Mouse (Mus musculus) thymus, postnatal 36 days (tissue): ENCODE results near the gene Aco1.
"Not testable (repeated sequence)": the region's sequence is repeated elsewhere in the genome, so short reads cannot be mapped to it uniquely, and the experiment has no call there.

Experiments
- DNase-seq, 2 experiments: peaks; one replicate each; pipeline ENCODE4 v3.0.0; 2022; ENCODE audit warnings: mixed read lengths in 2 of 2

Gene Aco1

DNA sequence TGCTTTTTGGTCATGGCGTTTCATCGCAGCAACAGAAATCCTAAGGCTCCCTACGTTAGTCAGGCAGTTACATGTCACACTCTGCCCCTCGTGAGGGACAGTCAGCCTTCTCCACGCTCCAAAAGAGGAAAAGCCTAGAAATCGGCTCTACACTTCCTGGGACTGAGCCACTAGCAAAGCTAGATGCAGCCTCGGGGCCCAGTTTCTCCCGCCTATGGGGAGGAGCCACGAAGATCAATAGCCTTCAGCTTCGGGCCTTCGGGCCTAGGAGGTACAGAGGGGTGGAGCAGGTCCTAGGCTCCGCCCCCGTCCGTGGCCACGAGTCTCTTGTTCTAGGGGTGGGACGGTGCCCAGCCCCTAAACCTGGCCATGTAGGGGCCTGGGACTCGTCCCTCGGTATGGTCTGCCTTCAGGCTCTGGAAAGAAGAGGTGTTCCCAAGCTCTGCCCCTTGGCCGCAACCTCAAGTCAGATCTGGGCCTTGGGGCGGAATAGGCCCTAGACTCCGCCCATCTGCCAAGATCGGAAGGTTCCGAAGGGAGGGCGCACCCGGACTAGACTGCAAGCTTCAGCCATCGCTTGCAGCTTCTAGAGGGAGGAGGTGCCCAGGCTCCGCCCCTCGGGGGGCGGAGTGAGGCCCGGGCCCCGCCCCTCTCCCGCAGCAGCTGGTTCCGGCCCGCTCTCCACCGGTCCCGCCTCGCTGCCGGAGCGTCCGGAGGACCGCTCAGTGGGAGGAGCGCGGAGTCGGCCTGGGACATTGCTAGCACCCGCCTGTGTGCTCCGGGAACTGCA lies at the start of gene Aco1:
Gene Aco1 (plus strand): TSS at position 339 of the 790 bp plus-strand sequence.
- peak; percentile 92 to 94 for DNase-seq

DNA sequence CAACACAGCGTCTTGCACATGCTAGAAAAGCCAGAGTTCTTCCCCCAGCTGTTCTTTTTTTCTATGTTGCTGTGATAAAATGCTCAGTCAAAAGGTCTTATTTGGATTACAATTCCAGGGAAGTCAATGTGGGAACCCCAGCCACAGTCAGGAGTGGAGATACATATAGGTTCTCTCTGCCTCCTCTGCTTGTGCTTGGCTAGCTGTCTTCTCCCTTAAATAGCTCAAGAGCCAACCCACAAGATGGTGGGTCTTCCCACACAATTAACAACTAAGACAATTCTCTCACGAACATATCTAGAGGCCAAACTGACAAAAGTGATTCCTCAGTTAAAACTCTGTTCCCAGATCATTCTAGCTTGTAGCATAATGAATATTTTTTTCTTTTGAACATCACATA lies 47.9 kb upstream of the Aco1 start:
- no peak for DNase-seq

DNA sequence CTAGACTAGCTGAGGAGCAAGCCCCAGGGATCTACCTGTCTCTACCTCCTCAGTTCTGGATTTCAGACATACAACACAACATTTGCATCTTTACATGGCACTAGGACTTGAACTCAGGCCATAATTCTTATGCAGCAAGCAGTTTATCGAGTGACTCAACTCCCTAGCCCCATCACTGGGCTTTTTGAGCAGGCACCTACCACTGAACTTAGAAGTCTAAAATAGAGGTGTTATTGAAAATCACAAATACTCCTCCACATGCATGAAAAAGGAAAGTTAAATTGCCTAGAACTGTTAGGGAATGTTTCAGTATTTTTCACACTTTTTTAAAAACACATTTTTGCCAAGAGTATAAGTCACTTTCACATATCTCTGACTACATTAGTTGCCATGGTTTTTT lies 39.9 kb upstream of the Aco1 start:
- DNase-seq, result no peak

DNA sequence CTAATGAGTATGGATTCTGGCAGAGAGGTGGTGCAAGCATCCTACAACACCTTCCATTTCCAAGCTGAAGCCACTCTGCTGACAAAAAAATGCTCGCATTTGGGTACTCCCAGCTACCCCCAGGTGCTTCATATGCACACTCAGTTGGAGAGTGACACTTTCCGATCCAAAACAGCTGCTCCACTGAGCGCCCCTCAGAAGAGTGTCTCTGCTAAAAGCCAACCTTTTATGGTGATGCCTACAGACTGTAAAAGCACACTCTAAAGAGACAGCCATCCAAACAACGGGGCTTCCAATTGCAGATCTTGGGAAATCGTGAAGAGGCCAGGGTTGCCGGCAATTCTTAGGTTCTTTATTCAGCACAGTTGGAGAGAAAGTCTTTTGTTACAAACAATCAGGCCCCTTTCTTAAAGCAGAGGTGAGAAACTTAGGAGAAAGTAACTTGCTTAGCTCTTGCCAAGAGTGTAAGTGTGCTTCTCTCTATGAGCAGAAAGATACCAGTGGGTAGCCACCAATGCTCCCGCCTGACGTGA lies 36.8 kb upstream of the Aco1 start:
- DNase-seq, result no peak

DNA sequence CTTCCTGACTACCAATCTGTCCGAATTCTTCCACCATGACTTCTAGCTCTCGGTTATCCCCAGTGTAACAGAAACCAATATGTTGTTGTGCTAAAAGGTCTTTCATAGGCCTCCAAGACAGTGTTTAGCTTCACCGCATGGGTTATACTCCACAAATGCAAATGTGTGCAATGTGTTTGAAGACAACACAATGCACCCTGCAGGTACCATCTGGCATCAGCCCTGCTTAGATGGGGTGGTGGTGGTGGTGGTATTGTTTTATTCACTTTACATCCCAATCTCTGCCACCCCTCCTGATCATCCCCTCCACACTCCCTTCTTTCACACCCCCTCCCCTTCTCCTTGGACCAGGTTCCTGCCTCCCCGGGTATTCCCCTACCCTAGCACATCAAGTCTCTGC lies 34.9 kb upstream of the Aco1 start:
- no peak for DNase-seq

GRCm38 (mm10) chr4:40113173-40113572 lies 29.7 kb upstream of the Aco1 start:
- no peak for DNase-seq

- DNase-seq, result no peak
These were observed 21.7 kb upstream of the Aco1 start for GRCm38 (mm10) chr4:40121221-40121620.

DNA sequence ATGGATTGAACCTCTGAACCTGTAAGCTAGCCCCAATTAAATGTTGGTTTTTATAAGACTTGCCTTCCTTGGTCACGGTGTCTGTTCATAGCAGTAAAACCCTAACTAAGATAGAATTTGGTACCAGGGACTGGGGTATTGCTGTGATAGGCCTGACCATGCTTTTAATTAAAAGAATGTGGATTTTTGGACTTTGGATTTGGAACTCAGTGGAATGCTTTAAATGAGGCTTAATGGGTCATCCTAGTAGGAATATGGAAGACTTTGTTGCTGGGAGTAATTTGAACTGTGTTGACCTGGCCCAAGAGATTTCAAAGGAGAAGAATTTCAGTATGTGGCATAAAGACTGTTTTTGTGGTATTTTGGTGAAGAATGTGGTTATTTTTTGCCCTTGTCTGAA lies 20.6 kb upstream of the Aco1 start:
- not testable (repeated sequence) for DNase-seq

DNA sequence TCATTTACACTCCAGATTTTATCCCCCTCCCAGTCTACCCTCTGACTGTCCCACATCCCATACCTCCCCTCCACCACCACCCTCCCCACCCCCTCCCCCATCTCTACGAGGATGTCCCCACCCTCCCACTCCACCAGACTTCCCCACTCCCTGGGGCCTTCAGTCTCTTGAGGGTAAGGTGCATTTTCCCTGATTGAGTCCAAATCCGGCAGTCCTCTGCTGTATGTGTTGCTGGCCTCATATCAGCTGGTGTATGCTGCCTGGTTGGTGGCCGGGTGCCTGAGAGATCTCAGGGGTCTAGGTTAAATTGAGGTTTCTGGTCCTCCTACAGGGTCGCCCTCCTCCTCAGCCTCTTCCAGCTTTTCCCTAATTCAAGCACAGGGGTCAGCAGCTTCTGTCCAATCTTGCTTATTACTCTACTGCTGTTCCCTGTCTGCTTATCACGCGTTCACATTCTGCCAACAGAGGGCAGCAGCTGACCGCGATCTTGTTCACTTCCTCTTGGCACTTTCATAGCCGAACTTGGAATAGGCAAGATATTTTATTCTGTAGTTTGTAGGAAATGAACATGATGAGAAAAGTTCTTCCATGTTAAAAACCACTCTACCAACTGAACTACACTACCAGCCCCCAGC lies 8.3 kb upstream of the Aco1 start:
- DNase-seq, result peak; percentile 61 to 70

GRCm38 (mm10) chr4:40136519-40136918 lies 6.4 kb upstream of the Aco1 start:
- no peak for DNase-seq

DNA sequence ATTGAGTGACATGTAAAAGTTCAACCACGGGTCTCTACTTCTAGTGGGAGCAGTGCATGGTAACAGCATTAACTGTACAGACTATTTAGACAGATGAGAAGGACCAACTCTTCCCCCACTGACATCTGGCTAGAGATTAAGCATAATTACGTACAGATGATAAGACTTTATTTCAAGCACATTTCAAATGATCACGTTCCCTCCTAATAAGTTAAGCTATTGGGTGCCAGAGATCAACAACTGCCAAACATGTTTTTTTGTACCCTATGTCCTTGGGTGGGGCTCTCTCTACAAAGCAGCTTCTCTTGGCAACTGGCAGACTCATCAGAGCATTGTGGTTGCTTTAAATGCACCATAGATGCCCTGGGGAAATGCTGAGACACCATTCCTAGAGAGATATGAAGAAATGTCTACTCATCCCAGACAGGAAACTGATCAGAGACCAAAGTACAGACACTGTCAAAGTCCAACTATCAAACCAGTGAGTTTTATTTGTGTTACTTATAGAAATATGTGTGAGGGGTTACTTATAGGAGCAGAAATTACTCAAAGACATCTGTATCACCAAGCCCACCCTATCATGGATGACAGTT lies 3.1 kb upstream of the Aco1 start:
- no peak for DNase-seq

DNA sequence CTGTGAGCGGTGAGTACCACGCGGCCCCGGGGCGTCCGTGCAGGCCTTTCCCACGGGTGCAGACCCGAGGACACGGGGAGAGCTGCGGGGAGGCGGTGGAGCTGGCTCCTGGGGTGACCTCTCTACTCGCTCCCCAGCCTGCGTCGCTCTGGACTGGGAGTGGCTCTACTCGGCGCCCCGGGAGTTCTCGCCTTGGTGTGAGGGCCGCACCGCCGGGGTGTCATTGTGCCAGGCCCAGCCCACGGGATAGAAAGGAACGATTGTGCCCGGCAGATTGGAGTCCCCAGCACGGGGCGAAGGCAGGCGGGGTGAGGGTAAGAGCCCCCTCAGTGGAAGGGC lies 621 bp downstream of the Aco1 start:
- DNase-seq, result no peak

GRCm38 (mm10) chr4:40144543-40144942 lies 1.7 kb downstream of the Aco1 start:
- DNase-seq, result no peak

DNA sequence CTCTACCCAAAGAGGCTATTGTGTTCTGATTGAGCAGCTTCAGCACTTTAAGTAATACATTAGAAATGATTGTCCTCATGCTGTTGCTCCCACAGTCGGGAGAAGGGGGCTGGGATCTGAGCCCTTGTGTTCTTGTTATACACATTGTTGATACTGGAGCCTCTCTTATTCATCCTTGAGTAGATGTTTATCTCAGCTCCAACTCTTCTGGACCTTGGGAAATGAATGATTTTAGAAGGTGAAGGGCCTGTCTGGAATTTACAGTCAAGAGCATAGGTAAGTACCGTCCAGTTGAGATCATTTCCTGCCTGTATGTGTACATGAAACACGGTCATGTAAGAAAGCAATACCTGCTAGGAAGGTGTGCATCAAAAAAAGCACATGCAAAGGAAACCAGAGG lies 2.1 kb downstream of the Aco1 start:
- DNase-seq, result no peak

- no peak for DNase-seq
These were observed 5.4 kb downstream of the Aco1 start for GRCm38 (mm10) chr4:40148281-40148680.

- DNase-seq, result no peak
These were observed 7.2 kb downstream of the Aco1 start for GRCm38 (mm10) chr4:40150046-40150445.

- DNase-seq, result no peak
These were observed 9.9 kb downstream of the Aco1 start for GRCm38 (mm10) chr4:40152771-40153170.

- DNase-seq, result no peak
These were observed 10.6 kb downstream of the Aco1 start for GRCm38 (mm10) chr4:40153500-40153899.

DNA sequence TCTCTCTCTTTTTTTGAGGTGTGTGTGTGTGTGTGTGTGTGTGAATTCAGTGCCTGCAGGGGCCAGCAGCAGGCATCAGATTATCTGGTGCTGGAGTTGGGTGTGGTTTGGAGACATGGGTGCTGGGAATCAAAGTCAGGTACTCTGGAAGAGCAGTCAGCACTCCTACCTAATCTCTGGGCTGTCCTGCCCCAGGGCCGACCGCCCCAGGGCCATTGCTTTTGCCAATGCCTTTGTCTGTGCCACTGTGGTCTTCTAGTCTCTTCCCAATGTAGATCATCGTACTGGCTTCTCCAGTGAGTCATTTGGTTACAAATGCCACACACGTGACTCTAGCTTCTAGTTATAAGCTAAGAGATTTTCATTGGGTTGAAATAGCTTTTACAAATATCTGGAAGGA lies 11.9 kb downstream of the Aco1 start:
- DNase-seq, result no peak

DNA sequence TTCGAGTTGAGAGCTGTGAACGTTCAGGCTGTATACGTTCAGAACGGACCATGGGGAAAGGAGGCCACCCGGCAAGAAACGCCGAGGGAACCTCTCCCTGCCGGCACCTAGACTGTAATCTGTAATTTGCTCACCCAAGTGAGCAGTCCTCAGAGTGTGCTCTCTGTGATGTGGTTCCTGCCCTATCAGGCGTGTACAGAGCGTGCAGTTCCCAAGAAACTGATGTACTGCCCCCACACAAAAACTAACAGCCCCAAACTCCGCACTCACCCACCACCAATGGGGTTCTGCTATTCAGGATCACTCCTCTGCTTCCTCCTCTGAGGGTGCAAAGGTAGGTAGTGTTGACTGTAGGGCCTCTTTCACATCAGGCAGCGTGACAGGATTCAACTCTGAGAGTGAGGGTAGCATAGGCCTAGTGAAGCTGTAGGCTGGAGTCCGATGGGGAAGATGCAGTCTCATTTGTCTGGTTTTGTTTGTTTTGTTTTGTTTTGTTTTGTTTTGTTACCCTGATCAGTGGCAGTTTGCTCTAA lies 12.7 kb downstream of the Aco1 start:
- no peak for DNase-seq

DNA sequence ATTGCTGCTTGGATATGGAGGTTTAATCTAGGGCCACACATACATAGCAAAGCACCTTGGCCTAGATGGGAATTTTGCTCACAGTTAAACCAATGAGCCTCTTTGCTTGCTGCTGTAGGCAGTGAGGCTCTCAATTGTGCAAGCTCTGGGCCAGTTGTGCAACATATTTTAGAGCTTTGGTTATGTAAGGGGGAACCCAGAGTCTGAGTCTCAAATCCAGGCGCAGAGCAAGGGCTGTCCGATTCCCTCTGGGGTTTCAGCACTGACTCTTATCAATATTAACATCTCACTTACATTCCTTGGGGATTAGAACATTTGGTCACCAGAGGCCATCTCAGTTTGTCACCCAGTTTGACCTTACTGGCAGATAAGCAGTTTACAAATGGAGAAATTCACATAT lies 13.3 kb downstream of the Aco1 start:
- no peak for DNase-seq

- DNase-seq, result no peak
These were observed 14.0 kb downstream of the Aco1 start for GRCm38 (mm10) chr4:40156582-40157499.
